Comparison of ENCODE assay signal across 8 mouse cellular contexts in genomic region chr11:17256813-17257365, GRCm38 (mm10). TPM values are rescaled to one million over a fixed set of nuclear protein-coding genes. Genes with fewer than 3 reads are reported as not detected.
DNase-seq lines count a peak whose midpoint lies in the region; ATAC-seq and TF ChIP-seq lines count a peak whose summit lies in the region.

No protein-coding gene starts in this region.

- ATAC-seq in hindbrain, embryonic 14.5 days (ENCODE audit: low FRiP score): peak; percentile 74
- ATAC-seq in liver, postnatal 0 days: peak; percentile 35; the same call in 1 of the 2 replicates

- no peak for TF ChIP-seq EP300 in ES-Bruce4 (IDR thresholded peaks at IDR 0.05; ENCODE audit: insufficient read depth, low read depth, low read length)
- TF ChIP-seq EP300 in liver, postnatal 0 days (IDR thresholded peaks at IDR 0.05; ENCODE audit: low read depth): no peak

- peak overlapping the region; percentile 9; the same call in 1 of the 2 replicates for H3K9ac ChIP-seq in ES-Bruce4 (ENCODE audit: low read depth, poor library complexity, severe bottlenecking)
- H3K9ac ChIP-seq in hindbrain, embryonic 14.5 days: peak overlapping the region; percentile 68
- H3K9ac ChIP-seq in liver, postnatal 0 days (replicated peaks): peak overlapping the region; percentile 54; the same call in 1 of the 2 replicates

- H3K4me1 ChIP-seq in ES-Bruce4 (ENCODE audit: control insufficient read depth, insufficient read depth, low read length): no peaks in the 10 kb centered on the region
- peaks cover 14% of the 10 kb centered on the region for H3K4me1 ChIP-seq in hindbrain, embryonic 14.5 days (replicated peaks; ENCODE audit: control insufficient read depth, insufficient read depth, low read length)
- H3K4me1 ChIP-seq in liver, postnatal 0 days (ENCODE audit: insufficient read depth): peaks cover 12% of the 10 kb centered on the region; the same call in 1 of the 2 replicates

- no peaks in the 10 kb centered on the region for H3K9me3 ChIP-seq in ES-Bruce4 (replicated peaks; ENCODE audit: control insufficient read depth, insufficient read depth, low read length, poor library complexity, severe bottlenecking)
- no peaks in the 10 kb centered on the region for H3K9me3 ChIP-seq in hindbrain, embryonic 14.5 days (ENCODE audit: control insufficient read depth, low read length)
- H3K9me3 ChIP-seq in liver, postnatal 0 days (ENCODE audit: low read length): no peaks in the 10 kb centered on the region

- 63% methylated on average over 8 of the region's 8 CpGs for WGBS in hindbrain, embryonic 14.5 days
- WGBS in liver, postnatal 0 days (ENCODE audit: insufficient replicate concordance): 56% methylated on average over 8 of the region's 8 CpGs

- TF ChIP-seq POLR2A in ES-Bruce4 (IDR thresholded peaks at IDR 0.05; ENCODE audit: insufficient read depth, low read length): no peak

- no peak overlapping the region for H3K27ac ChIP-seq in ES-Bruce4 (ENCODE audit: insufficient read depth, low read length)
- peak overlapping the region; percentile 85; the same call in 1 of the 2 replicates for H3K27ac ChIP-seq in hindbrain, embryonic 14.5 days
- H3K27ac ChIP-seq in liver, postnatal 0 days (ENCODE audit: low read depth): peak overlapping the region; percentile 97; the same call in 1 of the 2 replicates

- H3K4me2 ChIP-seq in hindbrain, embryonic 14.5 days (replicated peaks): peak overlapping the region; percentile 58
- H3K4me2 ChIP-seq in liver, postnatal 0 days (ENCODE audit: low read depth, low read length): peak overlapping the region; percentile 77

- DNase-seq in heart, adult 11 months: peak; percentile 92
- DNase-seq in heart, adult 18-20 months: no peak
- DNase-seq in embryo, embryonic 11 days: peak; percentile 32
- DNase-seq in hindbrain, embryonic 14.5 days (ENCODE audit: low spot score): no peak
- DNase-seq in liver, postnatal 0 days: peak; percentile 20
- DNase-seq in thymus, postnatal 25 days: peak; percentile 13
- DNase-seq in spleen, adult 12 weeks (ENCODE audit: low spot score): no peak

- no peak for TF ChIP-seq CTCF in ES-Bruce4 (IDR thresholded peaks at IDR 0.05; ENCODE audit: low read depth, low read length)
- no peak for TF ChIP-seq CTCF in liver, postnatal 0 days (IDR thresholded peaks at IDR 0.05; ENCODE audit: low read depth)

- H3K36me3 ChIP-seq in ES-Bruce4 (ENCODE audit: control insufficient read depth, insufficient read depth, low read length, poor library complexity, severe bottlenecking): no peaks in the 10 kb centered on the region
- H3K36me3 ChIP-seq in hindbrain, embryonic 14.5 days (replicated peaks; ENCODE audit: control insufficient read depth, insufficient read depth): no peaks in the 10 kb centered on the region
- H3K36me3 ChIP-seq in liver, postnatal 0 days (replicated peaks; ENCODE audit: insufficient read depth, low read length): no peaks in the 10 kb centered on the region

- H3K27me3 ChIP-seq in ES-Bruce4 (ENCODE audit: control insufficient read depth, insufficient read depth, low read length, poor library complexity, severe bottlenecking): no peaks in the 10 kb centered on the region
- no peaks in the 10 kb centered on the region for H3K27me3 ChIP-seq in hindbrain, embryonic 14.5 days (ENCODE audit: control insufficient read depth, insufficient read depth, low read length)
- no peaks in the 10 kb centered on the region for H3K27me3 ChIP-seq in liver, postnatal 0 days (ENCODE audit: insufficient read depth, low read length)

- peak overlapping the region; percentile 55 for H3K4me3 ChIP-seq in ES-Bruce4 (ENCODE audit: low read depth, low read length)
- H3K4me3 ChIP-seq in hindbrain, embryonic 14.5 days (replicated peaks; ENCODE audit: low read length): peak overlapping the region; percentile 51
- peak overlapping the region; percentile 99 for H3K4me3 ChIP-seq in liver, postnatal 0 days (ENCODE audit: low read depth, low read length)

RNA-seq across cellular contexts. Expression of gene C1d, which starts 0.5 kb away (rescaled TPM):
- 10 to 100 TPM; 34.8 to 35.7 TPM for total RNA-seq in heart, adult 18-20 months (2021)
- polyA plus RNA-seq in ES-Bruce4 (2011; ENCODE audit: insufficient read depth, insufficient read length, low read depth, missing spikeins): 94.3 and 114 TPM in 2 replicates
- polyA plus RNA-seq in hindbrain, embryonic 14.5 days (2014; fragmentation: Nextera tagmentation; extraction: Ambion mirVana): 154 and 167 TPM in 2 replicates
- 46.4 and 51.0 TPM in 2 replicates for polyA plus RNA-seq in liver, postnatal 0 days (2015; fragmentation: Nextera tagmentation; extraction: Ambion mirVana)

RNA-seq across cellular contexts. Expression of gene Pno1, which starts 45.5 kb away (rescaled TPM):
- 10 to 100 TPM; 33.1 to 35.1 TPM for total RNA-seq in heart, adult 18-20 months (2021)
- 93.5 and 104 TPM in 2 replicates for polyA plus RNA-seq in ES-Bruce4 (2011; ENCODE audit: insufficient read depth, insufficient read length, low read depth, missing spikeins)
- 49.7 and 51.0 TPM in 2 replicates for polyA plus RNA-seq in hindbrain, embryonic 14.5 days (2014; fragmentation: Nextera tagmentation; extraction: Ambion mirVana)
- 37.1 and 37.2 TPM in 2 replicates for polyA plus RNA-seq in liver, postnatal 0 days (2015; fragmentation: Nextera tagmentation; extraction: Ambion mirVana)

Comparison
In these comparisons a context has a peak if more than half of its experiments do, and no peak if none do; other contexts are left out.
1. DNase-seq: peak in heart, adult 11 months (single experiment), embryo, embryonic 11 days (single experiment), liver, postnatal 0 days (single experiment) and thymus, postnatal 25 days (single experiment); none in heart, adult 18-20 months (0 of 2), hindbrain, embryonic 14.5 days (single experiment) and spleen, adult 12 weeks (single experiment).
2. H3K9ac ChIP-seq: peak in every context shown above with its lines; median percentile 68 in hindbrain, embryonic 14.5 days; 54 in liver, postnatal 0 days; 9 in ES-Bruce4.
3. Peak in every context shown above with its lines, with median percentiles within 50 percentile points of each other: H3K4me3 ChIP-seq.